Mouse (Mus musculus) testis, adult 2 months (tissue): ENCODE data around the gene Cds1.

ENCODE experiments used
- CTCF ChIP-seq: fragments of 200-500 bp; IDR thresholded peaks from 2 replicates; pipeline ENCODE4 v1.5.1; 2012; ENCODE audit warnings: low read depth, mild to moderate bottlenecking, inconsistent platforms, low read length, moderate library complexity; ENCODE audit not compliant: control insufficient read depth, insufficient read depth, insufficient replicate concordance
- POLR2A ChIP-seq: fragments of 200-500 bp; IDR thresholded peaks from 2 replicates; pipeline ENCODE4 v1.6.1; 2012; ENCODE audit warnings: low read depth, mild to moderate bottlenecking, inconsistent platforms, low read length, moderate library complexity; ENCODE audit not compliant: control insufficient read depth

GRCm38 (mm10) chr5:101790560-101790959, 25.6 kb downstream of the Cds1 start:
- no peak for TF ChIP-seq POLR2A
- no peak for TF ChIP-seq CTCF
